Mouse (Mus musculus): ENCODE data around the gene Tbc1d17.

Gene Tbc1d17

GRCm38 (mm10) chr7:44868919-44869696, 20.2 kb upstream of the Tbc1d17 start:
- peak; percentile 44 for DNase-seq (ENCODE audit: low read depth, low spot score)

GRCm38 (mm10) chr7:44868465-44868864, 19.6 kb upstream of the Tbc1d17 start:
- no peak for DNase-seq (ENCODE audit: low read depth, low spot score)

GRCm38 (mm10) chr7:44867802-44868201, 18.9 kb upstream of the Tbc1d17 start:
- DNase-seq (ENCODE audit: low read depth, low spot score) = no peak

GRCm38 (mm10) chr7:44867010-44867702, 18.3 kb upstream of the Tbc1d17 start:
- no peak for DNase-seq (ENCODE audit: low read depth, low spot score)

DNA sequence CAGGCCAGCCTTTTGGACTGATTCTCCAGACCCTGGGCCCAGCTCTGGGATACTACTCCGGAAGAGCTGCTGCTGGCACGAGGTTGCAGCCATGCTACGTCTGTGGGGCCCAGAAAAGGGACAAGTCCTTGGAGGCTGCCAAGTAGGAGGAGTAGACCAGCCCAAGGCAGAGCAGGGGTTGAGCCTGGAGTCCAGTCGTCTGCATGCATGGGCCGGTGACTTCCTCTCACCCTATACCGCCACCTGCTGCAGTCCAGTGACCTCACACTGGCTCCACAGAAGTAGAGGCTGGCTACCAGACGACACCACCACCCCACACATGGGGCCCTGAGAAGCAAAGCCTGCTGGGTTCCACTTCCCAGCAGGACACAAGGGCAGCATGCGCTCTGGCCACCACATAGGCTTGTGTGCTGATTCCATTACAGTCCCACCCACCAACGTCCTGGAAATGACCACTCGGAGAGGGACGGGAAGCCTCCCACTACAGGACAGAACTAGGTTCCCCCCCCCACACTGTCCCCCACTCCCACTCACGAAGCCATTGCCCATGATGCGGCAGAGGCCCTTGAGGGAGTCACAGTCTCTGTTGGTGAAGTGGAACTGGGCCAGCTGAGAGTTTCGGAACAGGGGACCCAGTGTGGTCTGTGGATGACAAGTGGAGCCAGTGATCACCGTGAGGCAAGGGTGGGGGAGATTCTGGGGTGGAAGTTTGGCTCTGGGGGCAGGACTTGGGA, 17.6 kb upstream of the Tbc1d17 start:
- peak; percentile 27 for DNase-seq (ENCODE audit: low read depth, low spot score)

DNA sequence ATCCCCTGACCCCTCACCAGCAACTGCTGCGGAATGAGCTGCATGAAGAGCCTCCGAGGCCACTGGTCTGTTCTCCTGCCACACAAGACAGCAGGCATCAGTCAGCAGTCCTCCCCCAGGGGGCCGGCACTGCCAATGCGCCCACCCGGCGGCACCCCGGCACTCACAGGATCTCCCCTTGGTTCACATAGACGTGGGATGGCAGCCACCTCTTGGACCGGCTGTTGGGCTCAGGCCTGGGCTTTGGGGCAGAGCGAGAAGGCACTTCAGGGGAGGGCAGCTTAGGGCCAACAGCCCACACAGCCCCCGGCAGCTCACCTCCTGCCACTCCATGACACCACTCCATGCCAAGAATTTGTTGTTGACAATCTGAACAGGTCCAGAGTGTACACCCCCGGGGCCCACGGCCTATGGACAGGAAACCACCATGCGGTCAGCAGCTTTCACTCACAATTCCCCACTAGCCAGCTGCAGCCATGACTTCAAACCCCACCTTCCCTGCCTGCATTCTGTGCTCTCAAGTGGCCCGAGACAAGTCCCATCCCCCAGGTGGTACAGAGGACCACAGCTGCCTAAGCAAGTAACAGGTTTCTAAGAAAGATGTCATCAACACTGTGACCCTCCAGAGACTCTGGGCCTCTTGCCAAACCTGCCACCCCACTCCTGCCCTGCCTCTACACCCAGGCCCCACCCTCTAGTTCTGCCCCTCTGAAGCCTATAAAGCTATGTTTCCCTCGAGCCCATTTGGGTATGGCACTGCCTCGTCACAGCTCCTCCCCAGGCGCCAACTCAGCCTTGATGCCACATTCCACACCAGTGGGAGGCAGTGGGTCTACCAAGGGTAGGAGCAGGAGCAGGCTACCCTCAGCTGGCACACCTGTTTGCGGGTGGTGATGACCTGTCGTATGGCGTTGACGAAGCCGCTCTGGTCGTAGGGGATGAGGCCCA, 16.0 kb upstream of the Tbc1d17 start:
- DNase-seq (ENCODE audit: low read depth, low spot score) = no peak

DNA sequence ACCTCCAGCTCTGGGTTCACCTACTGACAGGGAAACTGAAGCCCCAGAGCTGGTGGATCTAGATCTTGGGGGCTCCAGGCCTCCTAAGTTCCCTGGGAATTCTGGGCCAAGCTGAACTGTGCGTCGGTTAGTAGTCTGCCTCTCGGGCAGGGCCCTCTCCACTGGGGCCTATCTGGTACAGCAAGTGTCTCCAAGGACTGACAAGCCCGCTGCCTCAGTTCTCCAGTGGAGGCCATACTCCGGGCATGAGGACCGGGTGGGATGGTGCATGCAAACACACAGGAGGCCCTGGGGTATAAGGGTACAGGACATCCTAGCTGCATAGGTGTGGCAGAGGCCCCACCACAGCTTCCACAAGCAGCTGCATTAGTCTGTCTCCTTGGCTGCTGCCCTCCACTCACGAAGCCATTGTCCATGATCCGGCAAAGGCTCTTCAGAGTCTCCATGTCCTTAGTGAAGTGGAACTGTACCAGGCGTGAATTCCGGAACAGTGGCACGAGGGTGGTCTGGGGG, 15.2 kb upstream of the Tbc1d17 start:
- DNase-seq (ENCODE audit: low read depth, low spot score) = no peak

DNA sequence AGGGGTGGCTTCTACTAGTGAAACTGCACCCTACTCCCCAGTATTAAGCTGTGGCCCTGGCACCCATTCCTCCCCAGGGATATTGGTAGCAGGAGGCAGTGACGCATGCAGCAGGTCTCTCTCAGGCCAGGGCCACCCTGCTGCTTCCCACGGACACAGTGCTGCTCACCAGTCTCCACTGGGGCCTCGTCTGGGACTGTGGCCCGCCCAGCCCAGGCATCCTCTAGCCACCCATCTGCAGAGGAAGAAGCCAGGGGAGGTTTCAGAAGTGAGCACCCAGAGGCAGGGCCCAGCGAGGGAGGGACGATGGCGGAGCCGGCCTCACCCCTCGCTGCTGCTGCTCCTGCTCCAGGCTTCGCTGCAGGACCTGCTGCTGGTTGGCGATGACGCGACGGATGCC, 14.3 kb upstream of the Tbc1d17 start:
- DNase-seq (ENCODE audit: low read depth, low spot score) = no peak

GRCm38 (mm10) chr7:44862434-44862833, 13.6 kb upstream of the Tbc1d17 start:
- no peak for DNase-seq (ENCODE audit: low read depth, low spot score)

DNA sequence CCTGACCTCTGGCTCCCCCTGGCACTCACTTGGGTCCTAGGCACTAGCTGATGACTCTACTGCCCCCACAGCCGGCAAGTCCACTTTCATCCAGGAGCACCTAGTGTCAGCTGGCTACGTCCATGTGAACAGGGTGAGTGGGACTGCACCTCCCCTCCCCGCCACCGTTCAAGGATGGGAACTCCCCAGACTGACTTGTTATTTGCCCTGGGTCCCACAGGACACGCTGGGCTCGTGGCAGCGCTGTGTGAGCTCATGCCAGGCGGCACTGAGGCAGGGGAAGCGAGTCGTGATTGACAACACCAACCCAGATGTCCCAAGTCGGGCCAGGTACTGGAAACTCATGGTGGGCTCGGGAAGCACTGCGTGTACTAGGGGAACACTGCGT, 12.5 kb upstream of the Tbc1d17 start:
- DNase-seq (ENCODE audit: low read depth, low spot score) = no peak

DNA sequence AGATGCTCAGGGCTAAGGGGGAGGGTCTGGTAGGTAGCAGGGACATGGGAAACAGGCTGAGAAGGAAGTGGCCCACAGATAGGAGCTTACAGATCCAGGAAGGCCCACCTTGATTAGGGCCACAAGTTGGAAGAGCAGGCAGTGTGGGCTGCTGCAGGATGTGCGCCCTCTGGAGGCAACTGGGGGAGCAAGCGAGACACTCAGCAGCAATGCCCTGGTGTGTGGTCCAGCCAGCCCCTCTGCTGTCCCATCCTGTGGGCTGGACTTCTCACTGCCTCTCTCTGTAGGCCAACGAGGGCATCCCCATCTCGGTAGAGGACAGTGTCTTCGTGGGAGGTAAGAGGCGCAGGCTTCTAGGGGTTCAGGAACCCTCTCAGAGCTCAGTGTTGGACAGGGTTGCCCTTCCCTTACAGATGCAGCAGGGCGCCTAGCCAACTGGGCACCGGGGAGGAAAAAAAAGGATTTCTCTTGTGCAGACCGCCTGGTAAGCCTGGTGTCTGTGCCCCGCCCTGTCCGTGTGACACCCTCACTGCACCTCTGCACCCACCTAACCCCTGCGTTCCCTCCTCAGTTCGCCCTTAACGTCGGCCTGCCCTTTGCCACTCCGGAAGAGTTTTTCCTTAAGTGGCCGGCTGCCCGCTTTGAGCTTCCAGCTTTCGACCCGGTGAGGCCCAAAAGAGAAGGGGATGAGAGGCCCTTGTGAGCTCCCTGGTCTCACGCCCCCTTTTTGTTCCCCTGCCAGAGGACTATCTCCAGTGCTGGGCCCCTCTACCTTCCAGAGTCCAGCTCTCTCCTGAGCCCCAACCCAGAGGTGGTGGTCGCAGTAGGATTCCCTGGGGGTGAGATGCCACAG, 11.9 kb upstream of the Tbc1d17 start:
- peak; percentile 66 for DNase-seq (ENCODE audit: low read depth, low spot score)

- no peak for DNase-seq (ENCODE audit: low read depth, low spot score)
Measured at GRCm38 (mm10) chr7:44859896-44860295, 11.0 kb upstream of the Tbc1d17 start.

- peak; percentile 88 for DNase-seq (ENCODE audit: low read depth, low spot score)
Measured at GRCm38 (mm10) chr7:44857905-44858304, 9.0 kb upstream of the Tbc1d17 start.

DNA sequence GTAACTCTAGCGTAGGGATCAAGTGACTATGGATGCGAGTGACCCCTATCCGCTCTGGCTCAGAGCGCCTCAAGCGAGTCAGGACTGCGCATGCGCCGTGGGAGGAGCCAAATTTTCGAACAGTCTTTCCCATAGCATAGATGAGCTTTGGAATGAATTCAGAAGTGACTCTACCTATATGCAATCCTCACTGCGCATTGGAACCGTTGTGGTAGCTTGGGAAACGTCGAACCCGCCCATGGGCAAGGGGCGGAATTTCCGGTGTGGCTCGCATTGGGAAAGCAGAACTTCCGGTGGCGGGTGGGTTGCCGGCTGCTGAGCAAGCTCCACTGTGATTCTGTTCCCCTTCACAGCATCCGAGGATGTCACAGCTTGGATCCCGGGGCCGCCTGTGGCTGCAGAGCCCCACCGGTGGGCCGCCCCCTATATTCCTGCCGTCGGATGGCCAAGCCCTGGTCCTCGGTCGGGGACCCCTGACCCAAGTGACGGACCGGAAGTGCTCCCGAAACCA, 8.2 kb upstream of the Tbc1d17 start, which contains the start of gene Pnkp:
Gene Pnkp (plus strand): TSS at position 98 of the 511 bp plus-strand sequence.
- peak; percentile 93 for DNase-seq (ENCODE audit: low read depth, low spot score)

- no peak for DNase-seq (ENCODE audit: low read depth, low spot score)
Measured at GRCm38 (mm10) chr7:44856265-44856916, 7.5 kb upstream of the Tbc1d17 start.

- no peak for DNase-seq (ENCODE audit: low read depth, low spot score)
Measured at GRCm38 (mm10) chr7:44855036-44855435, 6.2 kb upstream of the Tbc1d17 start.

GRCm38 (mm10) chr7:44854356-44855031, 5.6 kb upstream of the Tbc1d17 start:
- peak; percentile 90 for DNase-seq (ENCODE audit: low read depth, low spot score)

DNA sequence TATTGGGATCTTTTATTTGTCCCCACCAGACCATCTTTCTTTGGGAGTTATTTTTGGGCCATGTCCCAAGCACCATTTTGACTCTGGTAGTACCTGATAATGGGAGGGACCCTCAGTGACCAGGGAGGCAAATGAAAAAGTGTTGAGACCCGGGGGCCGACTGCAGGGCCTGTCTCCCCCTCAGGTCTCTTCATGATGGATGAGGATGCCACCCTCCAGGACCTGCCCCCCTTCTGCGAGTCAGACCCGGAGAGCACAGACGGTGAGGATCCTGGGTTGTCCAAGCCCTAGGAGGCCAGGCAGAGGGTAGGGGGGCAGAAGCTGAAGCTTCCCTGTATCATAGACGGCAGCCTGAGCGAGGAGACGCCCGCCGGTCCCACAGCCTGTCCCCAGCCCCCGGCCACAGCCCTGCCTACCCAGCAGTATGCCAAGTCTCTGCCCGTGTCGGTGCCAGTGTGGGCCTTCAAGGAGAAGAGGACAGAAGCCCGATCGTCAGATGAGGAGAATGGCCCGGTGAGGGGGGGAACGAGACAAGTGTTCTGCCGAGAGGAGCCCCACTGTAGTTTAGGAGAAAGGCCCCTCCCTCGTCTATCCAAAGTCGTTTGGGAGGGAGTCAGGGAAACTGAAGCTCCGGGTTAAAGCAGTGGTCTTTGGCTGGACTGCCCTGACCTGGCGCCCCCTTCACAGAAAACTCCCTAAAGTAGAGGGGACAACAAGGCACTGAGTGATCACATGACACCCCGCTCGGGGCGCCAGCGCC, 4.9 kb upstream of the Tbc1d17 start:
- DNase-seq (ENCODE audit: low read depth, low spot score) = no peak
